Mouse (Mus musculus): ENCODE results near the gene Boll. TPM values are rescaled to one million over a fixed set of nuclear protein-coding genes. Genes with fewer than 3 reads are reported as not detected.

Gene Boll
- polyA plus RNA-seq, 1 experiment from 2014 or later, result not detected

GRCm38 (mm10) chr1:55237643-55238161 lies 125.6 kb downstream of the Boll start:
- WGBS, result under 1% methylated on average over 23 of the region's 23 CpGs
- no peak for ATAC-seq (replicated peaks; ENCODE audit: insufficient number of reproducible peaks, insufficient read depth, low FRiP score, low read depth)
- Histone ChIP-seq H3K27ac (peak overlapping the region; percentile 77), H3K4me3 (peak overlapping the region; percentile 82), H3K9ac (peak overlapping the region; percentile 76), H3K36me3 (no peaks in the 10 kb centered on the region), H3K27me3 (no peaks in the 10 kb centered on the region), H3K4me1 (replicated peaks) (peaks cover 26% of the 10 kb centered on the region), H3K4me2 (peak overlapping the region; percentile 83), H3K9me3 (replicated peaks) (no peaks in the 10 kb centered on the region)

- Histone ChIP-seq H3K9me3 (replicated peaks) (no peaks in the 10 kb centered on the region), H3K4me1 (replicated peaks) (peaks cover 26% of the 10 kb centered on the region), H3K4me3 (peak within 1 kb of the TSS; percentile 82), H3K27me3 (no peaks in the 10 kb centered on the region), H3K36me3 (no peaks in the 10 kb centered on the region), H3K27ac (peak within 1 kb of the TSS; percentile 77), H3K9ac (peak within 1 kb of the TSS; percentile 76), H3K4me2 (peak within 1 kb of the TSS; percentile 83)
- ATAC-seq (replicated peaks; ENCODE audit: insufficient number of reproducible peaks, insufficient read depth, low FRiP score, low read depth), result peak; percentile 98
- under 1% methylated on average over 82 of the region's 82 CpGs for WGBS
Measured at GRCm38 (mm10) chr1:55236890-55237642, 126.2 kb downstream of the Boll start, which contains the start of gene Mars2. Mars2 (plus strand) TSS chr1:55237177.

DNA sequence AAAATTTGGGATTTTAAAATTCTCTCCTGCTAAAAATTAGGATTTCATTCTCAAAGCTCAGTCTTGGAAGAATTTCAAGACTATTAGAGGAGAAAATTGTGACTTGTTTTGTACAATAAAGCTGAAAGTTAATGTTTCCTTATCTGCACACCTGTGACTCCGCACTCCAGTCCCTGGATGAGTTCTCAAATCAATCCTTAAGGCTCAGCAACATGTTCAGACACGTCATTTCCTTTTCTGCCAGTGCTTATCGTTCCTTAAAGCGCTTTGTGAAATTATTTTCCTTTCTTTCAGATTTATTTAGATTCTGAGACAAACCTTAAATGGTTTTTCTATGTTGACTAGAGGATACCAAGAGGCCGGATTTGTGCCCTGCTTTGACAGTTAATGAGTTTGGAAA lies 126.8 kb downstream of the Boll start:
- no peak overlapping the region for H3K27ac ChIP-seq

DNA sequence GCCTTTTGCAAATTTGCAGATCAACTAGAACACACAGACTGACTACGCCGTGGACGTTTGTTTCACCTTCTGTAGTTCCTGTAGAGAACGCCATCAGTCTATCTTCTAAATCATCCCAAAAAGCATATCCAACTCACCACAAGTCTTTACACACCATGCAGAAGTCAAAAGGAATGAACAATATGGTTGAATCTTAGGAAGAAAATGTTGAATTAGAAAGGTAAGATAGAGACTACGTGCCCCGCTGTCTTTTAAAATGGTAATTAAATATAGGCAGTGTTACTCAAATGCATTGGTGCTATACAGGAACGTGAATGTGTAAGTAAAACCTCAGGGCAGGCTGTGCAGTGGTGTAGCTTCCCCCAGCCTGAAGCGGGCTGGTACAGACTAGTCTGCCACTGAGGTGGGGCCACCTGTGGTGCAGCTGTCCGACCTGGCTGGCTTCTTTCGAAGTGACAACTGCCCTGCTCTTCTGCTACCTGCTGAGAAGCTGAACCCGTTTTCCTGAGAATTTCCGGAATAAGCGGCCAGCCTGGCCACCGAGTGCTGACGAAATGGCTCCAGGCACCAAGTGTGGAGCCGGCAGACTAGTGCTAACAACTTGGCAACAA lies 128.3 kb downstream of the Boll start:
- no peak overlapping the region for H3K27ac ChIP-seq
- H3K4me1 ChIP-seq (replicated peaks), result peaks cover 20% of the 10 kb centered on the region
- no peaks in the 10 kb centered on the region for H3K9me3 ChIP-seq (replicated peaks)
- no peak for ATAC-seq (replicated peaks; ENCODE audit: insufficient number of reproducible peaks, insufficient read depth, low FRiP score, low read depth)
- no peaks in the 10 kb centered on the region for H3K27me3 ChIP-seq
- H3K9ac ChIP-seq, result no peak overlapping the region
- no peak overlapping the region for H3K4me2 ChIP-seq
- H3K4me3 ChIP-seq, result no peak overlapping the region
- no peaks in the 10 kb centered on the region for H3K36me3 ChIP-seq
- 55% methylated on average over 16 of the region's 16 CpGs for WGBS

More for the DNA sequence above, 126.8 kb downstream of the Boll start:
- Histone ChIP-seq H3K4me1 (replicated peaks) (peaks cover 26% of the 10 kb centered on the region), H3K4me2 (peak overlapping the region; percentile 83), H3K36me3 (no peaks in the 10 kb centered on the region), H3K4me3 (peak overlapping the region; percentile 82), H3K9me3 (replicated peaks) (no peaks in the 10 kb centered on the region), H3K9ac (peak overlapping the region; percentile 49), H3K27me3 (no peaks in the 10 kb centered on the region)
- no peak for ATAC-seq (replicated peaks; ENCODE audit: insufficient number of reproducible peaks, insufficient read depth, low FRiP score, low read depth)
- 34% methylated on average over 5 of the region's 5 CpGs for WGBS

DNA sequence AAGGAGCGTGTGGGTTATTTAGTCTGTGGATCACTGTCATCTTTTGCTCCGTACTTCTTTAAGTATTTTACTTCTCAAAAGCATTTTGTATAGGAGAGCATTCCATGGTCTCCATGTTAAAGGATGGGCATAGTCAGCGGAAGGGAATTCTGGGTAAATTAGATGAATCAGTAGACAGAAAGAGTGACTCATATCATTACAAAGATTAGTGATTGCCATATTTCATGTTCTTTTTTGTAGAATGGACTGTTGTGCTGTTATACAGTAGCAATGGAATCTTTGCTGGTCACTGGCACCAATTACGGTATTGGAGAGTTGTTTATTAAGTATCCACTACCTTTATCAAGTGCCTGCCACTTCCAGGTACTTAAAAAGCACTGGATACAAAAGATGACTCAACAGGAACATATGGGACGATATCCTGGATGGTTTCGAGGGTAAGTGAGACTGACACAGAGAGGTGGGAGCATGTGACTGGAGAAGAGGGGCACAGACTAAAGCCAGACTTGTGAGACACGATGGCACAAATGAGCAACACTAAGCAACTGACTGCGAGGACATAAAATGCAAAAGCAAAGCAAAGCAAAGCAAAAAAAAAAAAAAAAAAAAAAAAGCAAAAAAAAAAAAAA lies 134.9 kb downstream of the Boll start:
- Histone ChIP-seq H3K4me3 (no peak overlapping the region), H3K27ac (no peak overlapping the region), H3K4me2 (no peak overlapping the region), H3K27me3 (no peaks in the 10 kb centered on the region), H3K4me1 (replicated peaks) (peaks cover 6% of the 10 kb centered on the region), H3K36me3 (no peaks in the 10 kb centered on the region), H3K9me3 (replicated peaks) (no peaks in the 10 kb centered on the region), H3K9ac (no peak overlapping the region)
- 71% methylated on average over 8 of the region's 8 CpGs for WGBS
- no peak for ATAC-seq (replicated peaks; ENCODE audit: insufficient number of reproducible peaks, insufficient read depth, low FRiP score, low read depth)

DNA sequence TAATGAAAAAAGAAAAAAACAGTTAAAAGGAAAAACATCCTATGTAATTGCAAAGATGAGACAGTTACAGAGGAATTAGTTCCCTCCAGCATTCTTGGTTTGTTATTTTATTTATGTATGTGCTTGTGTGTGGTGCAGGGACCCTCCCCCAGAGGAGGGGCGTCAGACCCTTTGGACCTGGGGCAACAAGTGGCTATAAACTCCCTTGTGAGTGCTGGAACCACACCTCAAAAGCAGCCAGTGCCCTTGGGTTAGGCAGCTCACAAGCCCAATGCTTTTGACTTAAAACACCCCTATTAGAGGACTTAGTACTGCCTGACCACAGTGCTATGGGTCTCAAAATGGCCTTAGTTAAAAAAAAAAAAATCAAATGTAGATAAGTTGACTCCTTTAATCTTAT lies 135.9 kb downstream of the Boll start:
- no peak for ATAC-seq (replicated peaks; ENCODE audit: insufficient number of reproducible peaks, insufficient read depth, low FRiP score, low read depth)
- H3K4me2 ChIP-seq, result no peak overlapping the region
- H3K36me3 ChIP-seq, result no peaks in the 10 kb centered on the region
- H3K9ac ChIP-seq, result no peak overlapping the region
- H3K4me3 ChIP-seq, result no peak overlapping the region
- no peaks in the 10 kb centered on the region for H3K27me3 ChIP-seq
- H3K27ac ChIP-seq, result no peak overlapping the region
- H3K4me1 ChIP-seq (replicated peaks), result peaks cover 11% of the 10 kb centered on the region
- 44% methylated on average over 1 of the region's 1 CpGs for WGBS
- no peaks in the 10 kb centered on the region for H3K9me3 ChIP-seq (replicated peaks)

DNA sequence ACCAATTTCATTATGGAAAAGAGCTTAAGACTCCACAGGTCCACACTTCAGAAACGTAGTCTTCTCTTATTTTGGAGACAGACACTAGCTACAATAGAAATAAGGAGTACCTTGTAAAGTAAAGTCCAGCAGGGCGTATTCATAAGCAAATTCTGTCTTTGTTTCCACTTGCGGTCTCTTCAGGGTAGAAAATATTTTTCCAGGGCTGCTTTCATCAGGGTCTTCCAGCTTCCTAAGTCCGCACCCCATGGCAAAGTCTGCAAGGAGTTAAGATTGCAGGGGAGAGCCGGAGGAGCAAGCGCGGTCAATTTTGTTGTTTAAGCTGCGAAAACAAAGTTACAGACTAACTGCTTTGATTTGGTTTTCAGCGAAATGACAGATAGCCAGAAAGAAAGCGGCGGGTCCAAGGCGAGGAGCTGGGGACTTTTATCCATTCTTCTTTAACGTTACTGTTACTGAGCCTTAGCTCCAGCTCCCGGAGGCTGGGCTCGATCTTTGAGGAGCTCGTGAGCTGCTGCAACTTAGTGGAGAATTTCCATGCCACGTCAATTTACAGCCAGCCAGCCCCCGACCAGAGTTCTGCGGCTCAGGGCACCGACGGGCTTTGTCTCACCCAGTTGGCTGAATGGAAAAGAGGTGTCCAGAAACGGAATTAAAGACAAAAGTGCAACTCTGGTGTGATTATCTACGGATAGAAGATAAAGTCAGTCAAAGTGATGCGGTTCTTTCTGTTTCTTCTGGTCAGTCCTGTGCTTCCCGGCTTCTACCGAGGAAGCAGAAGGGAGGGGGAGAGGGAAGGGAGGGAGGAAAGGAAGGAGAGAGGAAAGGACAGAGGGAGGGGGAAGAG lies 137.0 kb downstream of the Boll start, which contains the start of gene Rftn2:
Gene Rftn2 (minus strand): TSS at position 772 of the 847 bp plus-strand sequence.
- WGBS, result 3% methylated on average over 26 of the region's 26 CpGs
- ATAC-seq (replicated peaks; ENCODE audit: insufficient number of reproducible peaks, insufficient read depth, low FRiP score, low read depth), result 0 out of 2 replicates have a peak, but pooled peaks have one; percentile 53
- Histone ChIP-seq H3K9me3 (replicated peaks) (no peaks in the 10 kb centered on the region), H3K36me3 (no peaks in the 10 kb centered on the region), H3K4me1 (replicated peaks) (peaks cover 20% of the 10 kb centered on the region), H3K4me3 (peak within 1 kb of the TSS; percentile 56), H3K27ac (peak within 1 kb of the TSS; percentile 77), H3K9ac (peak within 1 kb of the TSS; percentile 52), H3K4me2 (peak within 1 kb of the TSS; percentile 61), H3K27me3 (no peaks in the 10 kb centered on the region)

GRCm38 (mm10) chr1:55225398-55225797 lies 137.9 kb downstream of the Boll start:
- Histone ChIP-seq H3K4me3 (peak overlapping the region; percentile 56), H3K4me2 (peak overlapping the region; percentile 61), H3K9ac (peak overlapping the region; percentile 52), H3K27ac (0 out of 2 replicates have a peak overlapping the region, but pooled peaks have one; percentile 6), H3K27me3 (no peaks in the 10 kb centered on the region), H3K9me3 (replicated peaks) (no peaks in the 10 kb centered on the region), H3K4me1 (replicated peaks) (peaks cover 29% of the 10 kb centered on the region), H3K36me3 (no peaks in the 10 kb centered on the region)
- no peak for ATAC-seq (replicated peaks; ENCODE audit: insufficient number of reproducible peaks, insufficient read depth, low FRiP score, low read depth)
- WGBS, result 52% methylated on average over 3 of the region's 3 CpGs

- no peak overlapping the region for H3K27ac ChIP-seq
- no peak for ATAC-seq (replicated peaks; ENCODE audit: insufficient number of reproducible peaks, insufficient read depth, low FRiP score, low read depth)
- H3K27me3 ChIP-seq, result no peaks in the 10 kb centered on the region
- 77% methylated on average over 11 of the region's 11 CpGs for WGBS
- H3K4me2 ChIP-seq, result peak overlapping the region; percentile 61
- H3K36me3 ChIP-seq, result no peaks in the 10 kb centered on the region
- peaks cover 31% of the 10 kb centered on the region for H3K4me1 ChIP-seq (replicated peaks)
- H3K9ac ChIP-seq, result no peak overlapping the region
- no peaks in the 10 kb centered on the region for H3K9me3 ChIP-seq (replicated peaks)
- 0 out of 2 replicates have a peak overlapping the region, but pooled peaks have one; percentile 56 for H3K4me3 ChIP-seq
Measured at GRCm38 (mm10) chr1:55224111-55224510, 139.2 kb downstream of the Boll start.

DNA sequence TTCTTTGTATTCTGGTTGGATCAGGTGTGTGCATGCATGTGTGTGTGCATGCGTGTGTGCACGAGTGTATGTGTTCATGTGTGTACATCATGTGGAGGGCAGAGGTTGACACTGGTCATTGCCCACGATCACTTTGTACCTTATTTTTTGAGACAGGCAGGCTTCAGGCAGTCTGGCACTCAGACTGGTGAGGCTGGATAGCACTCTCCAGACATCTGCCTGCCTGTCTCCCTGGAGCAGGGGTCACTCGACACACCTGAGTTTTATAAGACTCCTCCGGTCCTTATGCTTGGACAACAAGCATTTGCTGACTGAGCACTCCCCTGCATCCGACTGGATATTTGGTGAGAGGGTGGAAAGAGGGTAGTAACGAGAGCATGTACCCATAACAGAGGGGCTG lies 140.2 kb downstream of the Boll start:
- H3K4me3 ChIP-seq, result no peak overlapping the region
- no peak overlapping the region for H3K4me2 ChIP-seq
- peaks cover 31% of the 10 kb centered on the region for H3K4me1 ChIP-seq (replicated peaks)
- ATAC-seq (replicated peaks; ENCODE audit: insufficient number of reproducible peaks, insufficient read depth, low FRiP score, low read depth), result no peak
- no peak overlapping the region for H3K9ac ChIP-seq
- WGBS, result 89% methylated on average over 7 of the region's 7 CpGs
- no peaks in the 10 kb centered on the region for H3K27me3 ChIP-seq
- no peaks in the 10 kb centered on the region for H3K9me3 ChIP-seq (replicated peaks)
- H3K27ac ChIP-seq, result no peak overlapping the region
- no peaks in the 10 kb centered on the region for H3K36me3 ChIP-seq

Data from heart, embryonic 15.5 days (tissue).